Mouse (Mus musculus): ENCODE results near the gene Mpped2. TPM values are rescaled to one million over a fixed set of nuclear protein-coding genes. Genes with fewer than 3 reads are reported as not detected.

Mpped2 gene
- total RNA-seq, 1 experiment, result 3.3 TPM

DNA sequence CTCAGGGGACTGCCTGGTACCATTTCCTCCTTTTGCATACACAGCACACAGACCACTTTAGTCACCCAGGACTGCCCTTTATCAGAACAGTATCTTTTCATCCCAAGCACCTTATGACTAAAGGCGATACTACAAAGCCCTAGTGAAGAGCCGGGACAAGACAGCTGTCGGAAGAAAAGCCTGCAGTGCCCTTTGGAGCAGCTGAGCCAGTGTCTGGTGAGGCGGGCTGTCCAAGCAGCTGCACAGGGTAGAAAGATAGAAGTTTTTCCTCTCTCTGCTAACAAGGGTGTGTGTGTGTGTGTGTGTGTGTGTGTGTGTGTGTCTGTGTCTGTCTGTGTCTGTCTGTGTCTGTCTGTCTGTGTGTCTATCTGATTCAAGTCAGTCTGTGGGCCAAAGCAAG lies 161.1 kb downstream of the Mpped2 start:
- H3K36me3 ChIP-seq (ENCODE audit: control insufficient read depth, insufficient read depth, low read length, poor library complexity, severe bottlenecking), result no peaks in the 10 kb centered on the region
- no peak overlapping the region for H3K27ac ChIP-seq (ENCODE audit: insufficient read depth, low read depth, low read length, poor library complexity, severe bottlenecking)
- TF ChIP-seq ZC3H11A (IDR thresholded peaks at IDR 0.05; ENCODE audit: borderline replicate concordance, low read depth, low read length) (no peak), ZNF384 (IDR thresholded peaks at IDR 0.05; ENCODE audit: low read depth, low read length) (no peak), CHD2 (IDR thresholded peaks at IDR 0.05; ENCODE audit: low read depth, low read length) (no peak), HCFC1 (IDR thresholded peaks at IDR 0.05; ENCODE audit: borderline replicate concordance, insufficient read depth, low read length) (no peak), MAFK (IDR thresholded peaks at IDR 0.05; ENCODE audit: insufficient read depth, low read depth, low read length) (no peak)
- no peak overlapping the region for H3K4me3 ChIP-seq (ENCODE audit: insufficient read depth in 1 of 2, low read depth in 1 of 2, low read length in 2 of 2, poor library complexity in 1 of 2, severe bottlenecking in 1 of 2)
- no peaks in the 10 kb centered on the region for H3K9me3 ChIP-seq (ENCODE audit: control insufficient read depth, insufficient read depth, low read depth, low read length)
- H3K4me1 ChIP-seq (ENCODE audit: control insufficient read depth in 2 of 2, insufficient read depth in 2 of 2, low read length in 2 of 2, poor library complexity in 1 of 2), result peaks cover 2 to 13% of the 10 kb centered on the region in 2 experiments; a peak in 2 of 4 replicates
- no peak for DNase-seq (ENCODE audit: low read depth, low spot score)
- in situ Hi-C loops (cut with MboI; ENCODE audit: low sequenced_read_pairs in 2 of 2, unreplicated experiment in 2 of 2), result no loop called here
- no peak overlapping the region for H3K9ac ChIP-seq (ENCODE audit: insufficient read depth, low read depth, low read length, poor library complexity, severe bottlenecking)

DNA sequence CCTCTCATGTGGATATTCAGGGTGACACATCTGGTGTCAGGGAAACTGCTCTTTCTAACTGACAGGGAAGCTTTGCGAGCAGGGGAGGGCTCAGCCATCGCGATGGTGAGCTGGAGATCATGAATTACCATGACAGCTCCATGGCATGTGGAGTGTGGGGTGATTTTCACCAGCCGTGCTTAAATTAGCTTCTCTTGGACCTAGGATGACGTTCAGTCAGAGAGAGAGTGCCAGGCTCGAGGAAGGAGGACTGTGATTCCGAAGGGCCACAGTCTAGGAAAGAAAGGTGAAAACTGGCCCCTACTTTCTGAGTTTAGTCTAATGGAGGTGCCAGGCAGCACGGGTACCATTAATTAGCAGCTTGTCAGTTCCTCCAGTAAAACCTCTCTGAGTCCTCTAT lies 161.7 kb downstream of the Mpped2 start:
- Histone ChIP-seq H3K4me3 (ENCODE audit: insufficient read depth in 1 of 2, low read depth in 1 of 2, low read length in 2 of 2, poor library complexity in 1 of 2, severe bottlenecking in 1 of 2) (no peak overlapping the region), H3K4me1 (ENCODE audit: control insufficient read depth in 2 of 2, insufficient read depth in 2 of 2, low read length in 2 of 2, poor library complexity in 1 of 2) (peaks cover 2 to 14% of the 10 kb centered on the region in 2 experiments; a peak in 2 of 4 replicates), H3K9ac (ENCODE audit: insufficient read depth, low read depth, low read length, poor library complexity, severe bottlenecking) (no peak overlapping the region), H3K36me3 (ENCODE audit: control insufficient read depth, insufficient read depth, low read length, poor library complexity, severe bottlenecking) (no peaks in the 10 kb centered on the region), H3K9me3 (ENCODE audit: control insufficient read depth, insufficient read depth, low read depth, low read length) (no peaks in the 10 kb centered on the region), H3K27ac (ENCODE audit: insufficient read depth, low read depth, low read length, poor library complexity, severe bottlenecking) (no peak overlapping the region)
- no peak for DNase-seq (ENCODE audit: low read depth, low spot score)
- TF ChIP-seq ZNF384 (IDR thresholded peaks at IDR 0.05; ENCODE audit: low read depth, low read length) (no peak), HCFC1 (IDR thresholded peaks at IDR 0.05; ENCODE audit: borderline replicate concordance, insufficient read depth, low read length) (no peak), CHD2 (IDR thresholded peaks at IDR 0.05; ENCODE audit: low read depth, low read length) (no peak), ZC3H11A (IDR thresholded peaks at IDR 0.05; ENCODE audit: borderline replicate concordance, low read depth, low read length) (no peak), MAFK (IDR thresholded peaks at IDR 0.05; ENCODE audit: insufficient read depth, low read depth, low read length) (no peak)
- in situ Hi-C loops (cut with MboI; ENCODE audit: low sequenced_read_pairs in 2 of 2, unreplicated experiment in 2 of 2), result no loop called here

DNA sequence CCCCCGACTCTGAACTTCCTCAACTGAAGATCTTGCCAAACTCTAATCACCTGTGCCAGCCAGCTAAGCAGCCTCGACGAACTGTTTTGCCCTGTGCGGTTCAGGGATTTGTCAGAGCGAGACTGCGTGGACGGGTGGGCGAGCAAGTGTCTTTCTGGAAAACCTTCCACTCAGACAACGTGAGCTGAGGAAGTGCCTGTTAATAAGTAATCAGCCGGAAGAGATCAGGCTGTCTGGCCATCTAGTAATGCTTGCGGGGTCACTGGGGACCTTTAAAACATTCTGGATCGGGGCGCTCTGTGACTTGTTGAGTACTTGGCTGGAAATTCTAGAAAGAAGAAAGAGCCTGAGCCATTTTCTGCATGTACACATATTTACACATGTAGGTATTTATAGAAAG lies 162.1 kb downstream of the Mpped2 start:
- in situ Hi-C loops (cut with MboI; ENCODE audit: low sequenced_read_pairs in 2 of 2, unreplicated experiment in 2 of 2), result no loop called here
- Histone ChIP-seq H3K9me3 (ENCODE audit: control insufficient read depth, insufficient read depth, low read depth, low read length) (no peaks in the 10 kb centered on the region), H3K27ac (ENCODE audit: insufficient read depth, low read depth, low read length, poor library complexity, severe bottlenecking) (no peak overlapping the region), H3K36me3 (ENCODE audit: control insufficient read depth, insufficient read depth, low read length, poor library complexity, severe bottlenecking) (no peaks in the 10 kb centered on the region), H3K4me3 (ENCODE audit: insufficient read depth in 1 of 2, low read depth in 1 of 2, low read length in 2 of 2, poor library complexity in 1 of 2, severe bottlenecking in 1 of 2) (no peak overlapping the region), H3K9ac (ENCODE audit: insufficient read depth, low read depth, low read length, poor library complexity, severe bottlenecking) (no peak overlapping the region), H3K4me1 (ENCODE audit: control insufficient read depth in 2 of 2, insufficient read depth in 2 of 2, low read length in 2 of 2, poor library complexity in 1 of 2) (peaks cover 2 to 14% of the 10 kb centered on the region in 2 experiments; a peak in 2 of 4 replicates)
- DNase-seq (ENCODE audit: low read depth, low spot score), result no peak
- no peak for TF ChIP-seq CHD2 (IDR thresholded peaks at IDR 0.05; ENCODE audit: low read depth, low read length)
- TF ChIP-seq ZNF384 (IDR thresholded peaks at IDR 0.05; ENCODE audit: low read depth, low read length), result no peak
- no peak for TF ChIP-seq ZC3H11A (IDR thresholded peaks at IDR 0.05; ENCODE audit: borderline replicate concordance, low read depth, low read length)
- no peak for TF ChIP-seq MAFK (IDR thresholded peaks at IDR 0.05; ENCODE audit: insufficient read depth, low read depth, low read length)
- no peak for TF ChIP-seq HCFC1 (IDR thresholded peaks at IDR 0.05; ENCODE audit: borderline replicate concordance, insufficient read depth, low read length)

DNA sequence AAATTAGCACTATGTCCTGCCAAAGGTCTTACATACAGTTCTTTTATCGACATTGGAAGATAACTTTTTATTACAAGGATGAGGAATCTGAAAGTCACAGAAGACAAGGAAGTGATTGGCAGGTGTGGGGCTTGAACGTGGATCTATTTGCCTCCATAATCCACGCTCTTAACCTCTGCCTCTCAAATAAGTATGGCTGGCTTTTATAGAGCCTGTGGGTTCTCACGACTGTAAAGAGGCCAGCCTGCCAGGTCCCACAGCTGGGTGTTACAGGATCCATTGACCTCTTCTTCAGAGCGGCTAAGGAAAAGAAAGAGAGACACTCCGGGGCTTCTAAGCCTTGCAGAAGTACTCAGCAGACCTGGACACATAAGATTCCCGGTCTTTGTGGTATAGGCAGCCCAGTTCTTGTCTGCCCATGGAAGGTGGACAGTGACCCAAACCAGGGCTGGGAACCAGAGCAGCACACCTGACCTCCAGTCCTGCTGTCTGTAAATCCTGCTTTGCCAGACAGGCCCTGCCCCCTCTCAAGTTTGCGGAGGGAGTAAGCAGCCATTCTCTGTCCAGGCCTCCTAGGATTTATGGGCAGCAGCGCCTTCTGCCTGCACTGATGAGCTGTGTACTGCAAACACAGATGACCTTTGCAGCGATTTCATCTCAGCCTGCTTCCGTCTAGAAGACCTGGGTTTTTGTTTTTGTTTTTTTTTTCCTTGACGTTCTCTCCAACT lies 162.7 kb downstream of the Mpped2 start:
- no peak for DNase-seq (ENCODE audit: low read depth, low spot score)
- H3K4me1 ChIP-seq (ENCODE audit: control insufficient read depth in 2 of 2, insufficient read depth in 2 of 2, low read length in 2 of 2, poor library complexity in 1 of 2), result peaks cover 2 to 14% of the 10 kb centered on the region in 2 experiments; a peak in 3 of 4 replicates

More for the DNA sequence above, 162.7 kb downstream of the Mpped2 start:
- no peak for TF ChIP-seq ZNF384 (IDR thresholded peaks at IDR 0.05; ENCODE audit: low read depth, low read length)
- TF ChIP-seq MAFK (IDR thresholded peaks at IDR 0.05; ENCODE audit: insufficient read depth, low read depth, low read length), result no peak
- TF ChIP-seq HCFC1 (IDR thresholded peaks at IDR 0.05; ENCODE audit: borderline replicate concordance, insufficient read depth, low read length), result no peak
- no peak for TF ChIP-seq ZC3H11A (IDR thresholded peaks at IDR 0.05; ENCODE audit: borderline replicate concordance, low read depth, low read length)
- no peak for TF ChIP-seq CHD2 (IDR thresholded peaks at IDR 0.05; ENCODE audit: low read depth, low read length)
- no peaks in the 10 kb centered on the region for H3K36me3 ChIP-seq (ENCODE audit: control insufficient read depth, insufficient read depth, low read length, poor library complexity, severe bottlenecking)
- H3K27ac ChIP-seq (ENCODE audit: insufficient read depth, low read depth, low read length, poor library complexity, severe bottlenecking), result no peak overlapping the region
- in situ Hi-C loops (cut with MboI; ENCODE audit: low sequenced_read_pairs in 2 of 2, unreplicated experiment in 2 of 2), result no loop called here
- H3K9me3 ChIP-seq (ENCODE audit: control insufficient read depth, insufficient read depth, low read depth, low read length), result no peaks in the 10 kb centered on the region
- no peak overlapping the region for H3K4me3 ChIP-seq (ENCODE audit: insufficient read depth in 1 of 2, low read depth in 1 of 2, low read length in 2 of 2, poor library complexity in 1 of 2, severe bottlenecking in 1 of 2)
- H3K9ac ChIP-seq (ENCODE audit: insufficient read depth, low read depth, low read length, poor library complexity, severe bottlenecking), result no peak overlapping the region

Data from ES-E14 (cell line).